Mouse (Mus musculus) Muller cell, postnatal 12 days (primary cell): ENCODE measurements around the gene Zc3h18.

Experiments
- DNase-seq: peaks from one replicate; pipeline ENCODE4 v3.0.0-alpha.2; 2015; ENCODE audit errors: inconsistent ontology term

The Zc3h18 gene

GRCm38 (mm10) chr8:122376365-122377231 is at the start of gene Zc3h18:
Zc3h18 (plus strand) TSS chr8:122376609.
- peak; percentile 99 for DNase-seq

- DNase-seq = no peak
These were observed 47.3 kb upstream of the Zc3h18 start for GRCm38 (mm10) chr8:122329072-122329471.

- no peak for DNase-seq
These were observed 46.7 kb upstream of the Zc3h18 start for GRCm38 (mm10) chr8:122329553-122330239.

GRCm38 (mm10) chr8:122330446-122331133 is 45.8 kb upstream of the Zc3h18 start:
- DNase-seq = no peak

- DNase-seq = no peak
These were observed 45.3 kb upstream of the Zc3h18 start for GRCm38 (mm10) chr8:122331134-122331523.

- peak; percentile 67 for DNase-seq
These were observed 43.5 kb upstream of the Zc3h18 start for GRCm38 (mm10) chr8:122332753-122333506.

- DNase-seq = no peak
These were observed 42.9 kb upstream of the Zc3h18 start for GRCm38 (mm10) chr8:122333531-122333930.

- DNase-seq = no peak
These were observed 41.5 kb upstream of the Zc3h18 start for GRCm38 (mm10) chr8:122334791-122335490.

GRCm38 (mm10) chr8:122335638-122336250 is 40.7 kb upstream of the Zc3h18 start:
- DNase-seq = no peak

- DNase-seq = peak; percentile 71
These were observed 40.0 kb upstream of the Zc3h18 start for GRCm38 (mm10) chr8:122336251-122336910.

GRCm38 (mm10) chr8:122338852-122339251 is 37.6 kb upstream of the Zc3h18 start:
- no peak for DNase-seq

- DNase-seq = no peak
These were observed 35.6 kb upstream of the Zc3h18 start for GRCm38 (mm10) chr8:122340761-122341160.

GRCm38 (mm10) chr8:122341790-122342189 is 34.6 kb upstream of the Zc3h18 start:
- no peak for DNase-seq

- no peak for DNase-seq
These were observed 34.0 kb upstream of the Zc3h18 start for GRCm38 (mm10) chr8:122342362-122342761.

- peak; percentile 50 for DNase-seq
These were observed 33.6 kb upstream of the Zc3h18 start for GRCm38 (mm10) chr8:122342806-122343209.

GRCm38 (mm10) chr8:122343341-122343740 is 33.1 kb upstream of the Zc3h18 start:
- DNase-seq = no peak

GRCm38 (mm10) chr8:122343758-122344157 is 32.7 kb upstream of the Zc3h18 start:
- DNase-seq = peak; percentile 62

GRCm38 (mm10) chr8:122344219-122344618 is 32.2 kb upstream of the Zc3h18 start:
- DNase-seq = no peak

- no peak for DNase-seq
These were observed 31.0 kb upstream of the Zc3h18 start for GRCm38 (mm10) chr8:122345181-122346095.
